Mouse (Mus musculus) spleen, adult 18-20 months (tissue): ENCODE measurements around the gene Tlnrd1.

ENCODE experiments used
- DNase-seq, 2 experiments: peaks; one replicate each; pipeline ENCODE4 v3.0.0; 2022; ENCODE audit warnings: mixed read lengths in 2 of 2

Tlnrd1 gene

DNA sequence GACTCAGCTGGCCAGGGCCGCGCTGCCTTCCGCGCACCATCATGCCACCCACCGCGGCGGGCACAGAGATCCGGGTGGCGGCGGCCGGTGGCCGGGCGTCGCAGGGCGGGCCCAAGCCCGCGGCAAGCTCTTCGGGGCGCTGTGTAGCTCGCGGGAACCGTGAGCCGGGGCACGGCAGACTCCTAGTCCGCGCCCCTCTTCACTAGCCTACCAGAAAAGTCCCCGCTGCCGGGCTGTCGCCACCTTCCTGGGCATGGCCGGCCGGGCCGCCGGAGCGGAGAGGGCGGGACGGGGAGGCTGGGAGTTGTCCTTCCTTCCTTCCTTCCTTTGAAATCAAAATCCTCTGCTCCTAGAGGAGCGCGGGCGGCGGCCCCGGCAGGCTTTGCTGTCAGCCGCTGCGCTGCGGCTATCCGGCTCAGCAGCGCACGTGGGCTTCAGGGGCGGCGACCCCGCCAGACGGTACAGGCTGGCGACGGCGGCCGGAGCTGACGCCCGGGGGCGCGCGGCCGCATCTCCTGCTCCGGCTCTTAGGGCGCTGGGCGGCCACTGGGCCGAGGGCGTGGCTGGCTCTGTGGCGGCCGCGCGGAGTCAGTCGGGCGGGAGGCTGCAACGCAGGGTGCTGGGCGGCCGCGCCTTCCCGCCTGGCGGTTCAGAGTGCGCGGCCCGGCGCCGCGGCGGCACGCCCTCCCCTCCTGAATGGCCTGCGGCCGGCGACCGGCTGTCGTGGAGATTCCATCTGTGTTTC, 657 bp downstream of the Tlnrd1 start:
- DNase-seq, result peak; percentile 61 to 72

DNA sequence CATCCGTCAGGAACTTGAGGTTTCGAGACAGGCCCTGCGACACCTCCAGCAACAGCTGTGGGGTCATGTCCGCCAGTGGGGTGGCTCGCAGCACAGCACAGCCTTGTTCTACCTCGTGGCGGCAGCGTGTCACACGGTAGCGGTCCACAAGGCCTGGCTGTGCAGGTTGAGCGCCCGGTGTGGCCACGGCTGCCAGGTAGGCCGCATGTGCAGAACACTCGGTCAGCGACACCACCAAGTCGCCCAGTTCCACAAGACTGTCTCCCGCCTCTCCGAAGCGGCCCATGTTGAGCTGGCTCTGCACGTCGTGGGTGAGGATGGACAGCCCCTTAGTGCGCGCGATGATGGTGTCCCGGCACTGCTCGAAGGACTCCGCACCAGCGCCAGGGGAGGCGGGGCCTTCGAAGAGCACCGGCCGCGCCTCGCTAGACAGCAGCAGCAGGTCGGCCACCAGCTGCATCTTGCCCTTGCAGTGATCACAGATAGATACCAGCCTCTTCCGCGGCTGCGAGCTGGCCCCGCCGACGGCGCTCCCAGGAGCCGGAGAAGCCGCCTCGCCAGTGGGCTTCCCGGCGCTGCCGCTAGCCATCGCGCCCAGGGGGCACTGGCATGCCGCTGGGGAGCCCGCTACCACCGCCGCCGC, 1.4 kb downstream of the Tlnrd1 start:
- DNase-seq, result peak in 1 of 2 experiments; percentile 35

DNA sequence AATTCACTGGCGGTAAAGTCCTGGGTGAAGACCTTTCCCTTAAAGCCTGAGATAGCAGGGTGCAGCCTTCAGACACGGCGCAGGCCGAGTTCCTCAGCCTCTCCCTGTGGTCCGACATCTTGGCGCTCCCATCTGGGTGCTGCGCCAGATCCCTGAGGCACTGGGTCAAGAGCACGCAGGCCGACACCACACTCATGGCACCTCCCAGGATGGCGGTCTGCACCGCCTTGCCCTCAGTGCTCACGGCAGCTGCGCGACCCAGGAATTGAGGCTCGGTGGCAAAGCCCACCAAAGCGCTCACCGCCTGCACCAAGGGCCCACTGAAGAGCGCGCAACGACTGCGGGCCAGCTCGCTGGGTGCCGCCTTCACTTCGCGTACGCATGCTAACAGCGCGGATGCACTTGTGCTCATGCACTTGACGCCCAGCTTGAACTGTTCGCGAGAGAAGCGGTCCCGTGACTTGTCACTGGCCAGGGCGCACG, 1.9 kb downstream of the Tlnrd1 start:
- no peak for DNase-seq

DNA sequence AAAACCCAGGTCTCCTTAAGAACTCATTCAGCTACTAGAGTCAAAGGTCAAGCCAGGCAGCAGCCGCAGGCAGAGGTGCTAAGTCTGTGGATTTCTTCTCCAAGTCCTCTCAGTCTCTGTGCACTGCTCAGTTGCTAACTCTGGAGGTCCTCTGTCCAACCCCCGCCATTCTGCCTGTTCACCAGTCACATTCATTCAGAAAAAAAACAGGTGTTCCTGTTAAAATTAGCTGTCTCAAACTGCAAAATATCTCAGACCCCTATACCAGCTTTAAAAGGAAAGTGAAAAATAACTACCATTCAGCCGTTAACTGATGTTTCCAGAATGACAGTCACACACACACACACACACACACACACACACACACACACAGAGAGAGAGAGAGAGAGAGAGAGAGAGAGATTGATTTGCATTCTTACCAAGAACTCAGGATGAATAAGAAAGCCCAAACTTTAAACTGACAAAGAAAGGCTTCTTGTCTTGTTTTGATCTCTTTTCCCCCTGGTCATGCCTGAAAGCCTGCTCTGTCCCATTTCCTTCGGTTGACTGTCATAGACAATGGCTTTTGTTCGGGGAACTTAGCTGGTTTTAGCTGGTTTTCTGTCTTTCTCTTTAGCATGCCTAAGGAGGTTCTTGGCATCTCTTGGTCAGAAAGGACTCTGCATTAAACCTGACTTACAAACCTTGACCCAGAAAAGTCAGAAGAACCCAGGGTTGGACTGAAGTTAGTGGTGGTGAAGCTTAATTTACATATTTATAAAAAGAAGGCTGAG, 5.2 kb downstream of the Tlnrd1 start:
- peak in 1 of 2 experiments; percentile 16 for DNase-seq

DNA sequence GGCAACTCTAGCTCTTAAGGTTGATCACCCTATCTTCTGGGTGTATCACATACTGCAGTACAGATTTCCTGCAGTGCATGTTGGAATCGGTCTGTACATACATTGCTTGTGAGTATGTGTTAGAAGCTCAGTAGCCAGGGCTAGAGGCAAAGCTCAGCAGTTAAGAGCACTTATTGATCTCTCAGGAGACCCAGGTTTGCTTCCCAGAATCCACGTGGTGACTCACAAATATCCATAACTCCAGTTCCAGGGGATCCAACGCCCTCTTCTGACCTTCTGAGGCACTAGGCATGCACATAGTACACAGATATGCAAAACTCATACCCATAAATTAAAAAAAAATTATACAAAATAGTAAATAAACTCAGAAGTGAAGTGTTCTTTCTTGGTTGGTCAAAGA, 7.0 kb downstream of the Tlnrd1 start:
- DNase-seq, result no peak

DNA sequence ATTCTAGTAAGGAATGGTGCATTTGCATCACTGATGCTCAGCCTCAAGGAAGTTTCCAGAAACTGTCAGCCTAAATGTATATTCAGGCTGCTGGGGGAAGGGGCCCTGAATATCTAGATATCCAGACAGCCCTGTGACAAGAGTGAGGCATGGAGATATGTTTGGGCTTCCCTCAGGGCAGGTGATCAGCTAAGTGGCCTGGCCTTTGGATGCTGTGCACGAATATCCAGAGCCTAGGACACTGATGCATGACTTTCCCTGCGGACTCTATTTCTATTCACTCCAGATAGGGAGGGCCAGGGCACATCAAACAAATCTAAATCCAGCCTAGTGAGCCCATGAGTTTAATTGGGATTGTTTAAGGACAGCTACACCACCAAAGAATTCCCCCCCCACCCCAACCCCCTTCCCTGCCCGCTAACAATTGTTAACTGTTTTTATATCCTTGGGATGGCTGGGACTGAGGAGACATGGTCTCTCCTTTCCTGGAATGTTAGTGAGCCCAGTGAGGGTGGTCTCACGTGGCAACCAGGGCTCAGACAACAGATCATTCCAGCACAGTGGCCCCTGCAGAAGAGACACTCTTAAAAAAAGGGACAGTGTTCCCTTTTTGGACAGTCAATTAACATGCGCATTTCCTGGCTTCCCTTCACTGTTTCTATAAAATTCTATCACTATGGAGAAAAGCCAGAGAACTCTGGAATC, 14.1 kb downstream of the Tlnrd1 start:
- DNase-seq, result no peak

DNA sequence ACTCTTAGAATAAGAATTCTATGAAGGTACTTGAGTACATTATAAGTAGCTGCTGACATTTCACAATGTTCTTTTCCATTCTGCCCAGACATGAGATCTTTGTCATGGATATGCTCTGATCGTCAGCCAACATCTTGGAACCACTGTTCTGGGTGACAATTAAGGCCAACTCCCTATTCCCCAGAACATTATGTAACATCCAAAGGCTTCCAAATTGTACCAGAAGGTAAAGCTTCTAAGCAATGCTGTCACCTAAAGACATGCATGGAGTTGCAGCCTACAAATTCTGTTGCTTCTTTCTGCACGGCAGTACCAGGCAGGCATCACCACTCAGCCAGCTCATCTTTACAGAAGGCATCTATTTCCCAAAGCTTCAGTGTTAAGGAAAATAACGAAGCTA, 15.9 kb downstream of the Tlnrd1 start:
- no peak for DNase-seq

DNA sequence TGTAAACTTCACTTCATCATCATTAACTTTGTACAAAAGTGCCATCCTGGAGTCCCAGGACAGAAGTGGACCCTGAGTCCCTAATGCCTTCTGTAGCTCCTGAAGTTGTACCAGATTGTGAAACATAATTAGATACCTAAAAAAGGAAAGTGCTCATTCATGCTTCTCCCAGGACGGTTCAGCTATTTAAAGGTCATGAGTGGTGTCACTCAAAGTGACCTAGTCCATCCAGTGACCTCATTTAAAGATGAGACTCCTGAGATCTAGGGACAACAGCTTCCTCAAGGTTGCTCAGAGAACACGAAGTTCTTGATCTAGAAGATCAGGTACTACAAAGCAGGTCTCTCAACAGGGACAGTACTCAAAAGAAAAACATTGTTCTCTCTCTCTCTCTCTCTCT, 20.6 kb downstream of the Tlnrd1 start:
- DNase-seq, result no peak

DNA sequence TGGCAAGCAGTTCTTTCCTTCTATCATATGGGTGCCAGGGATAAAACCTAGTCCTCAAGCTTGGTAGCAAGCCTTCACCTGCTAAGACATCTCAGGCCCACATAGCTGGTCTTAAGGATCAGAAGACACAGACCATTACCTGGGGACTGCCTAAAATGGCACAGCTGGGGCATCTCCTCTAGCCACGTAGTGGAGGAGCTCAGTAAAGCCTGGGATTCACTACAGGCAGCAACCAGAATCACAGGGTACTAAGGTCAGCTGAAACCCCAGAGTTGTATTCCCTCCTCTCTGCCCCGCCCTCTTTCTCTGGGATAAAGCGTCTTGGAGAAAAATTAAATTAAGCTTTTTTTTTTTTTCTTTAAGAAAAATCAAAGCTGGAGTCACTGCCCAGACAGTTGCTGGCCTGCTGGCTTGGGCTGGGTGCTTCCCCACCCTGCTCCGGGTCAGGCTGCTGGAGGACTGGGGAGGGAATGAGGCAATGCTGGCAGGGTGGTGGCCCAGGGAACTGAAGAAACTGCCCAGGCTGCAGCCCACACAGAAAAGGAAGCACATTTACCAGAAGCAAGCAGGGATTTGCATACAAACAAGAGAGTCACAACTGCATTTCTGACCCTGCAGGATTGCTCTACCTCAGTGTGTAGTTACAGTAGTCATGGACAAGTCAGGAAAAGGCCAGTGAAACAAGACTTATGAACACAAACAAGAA, 24.6 kb downstream of the Tlnrd1 start:
- peak in 1 of 2 experiments; percentile 14 for DNase-seq

DNA sequence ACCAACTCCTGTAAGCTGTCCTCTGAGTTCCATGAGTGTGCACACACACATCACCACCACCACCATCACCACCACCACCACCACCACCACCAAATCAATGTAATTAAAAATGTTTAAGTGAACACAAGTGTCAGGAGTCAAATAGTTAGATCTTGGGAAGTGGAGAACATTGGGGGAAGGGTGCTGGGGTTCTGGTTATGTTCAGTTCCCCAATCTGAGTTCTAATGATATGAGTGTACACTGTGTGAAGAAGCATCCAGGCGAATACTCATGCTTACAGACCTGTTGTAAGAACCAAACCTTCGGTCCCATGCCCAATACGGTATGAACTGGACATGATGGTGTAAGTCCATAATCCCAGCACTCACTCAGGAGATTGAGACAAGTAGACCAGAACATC, 26.2 kb downstream of the Tlnrd1 start:
- no peak for DNase-seq

DNA sequence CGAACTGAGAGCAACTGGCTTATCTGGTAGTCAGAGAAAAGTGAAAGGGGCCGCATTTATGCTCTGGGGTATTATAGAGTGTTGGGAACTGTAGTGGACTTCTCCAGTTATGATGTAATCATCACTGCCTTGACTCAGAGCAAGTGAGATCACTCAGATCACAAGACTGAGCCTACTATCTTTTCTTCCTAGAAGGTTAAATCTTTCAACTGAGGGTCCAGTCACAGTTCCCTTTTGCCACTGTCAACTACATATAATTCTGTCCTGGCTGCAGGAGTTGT, 27.0 kb downstream of the Tlnrd1 start:
- DNase-seq, result no peak

DNA sequence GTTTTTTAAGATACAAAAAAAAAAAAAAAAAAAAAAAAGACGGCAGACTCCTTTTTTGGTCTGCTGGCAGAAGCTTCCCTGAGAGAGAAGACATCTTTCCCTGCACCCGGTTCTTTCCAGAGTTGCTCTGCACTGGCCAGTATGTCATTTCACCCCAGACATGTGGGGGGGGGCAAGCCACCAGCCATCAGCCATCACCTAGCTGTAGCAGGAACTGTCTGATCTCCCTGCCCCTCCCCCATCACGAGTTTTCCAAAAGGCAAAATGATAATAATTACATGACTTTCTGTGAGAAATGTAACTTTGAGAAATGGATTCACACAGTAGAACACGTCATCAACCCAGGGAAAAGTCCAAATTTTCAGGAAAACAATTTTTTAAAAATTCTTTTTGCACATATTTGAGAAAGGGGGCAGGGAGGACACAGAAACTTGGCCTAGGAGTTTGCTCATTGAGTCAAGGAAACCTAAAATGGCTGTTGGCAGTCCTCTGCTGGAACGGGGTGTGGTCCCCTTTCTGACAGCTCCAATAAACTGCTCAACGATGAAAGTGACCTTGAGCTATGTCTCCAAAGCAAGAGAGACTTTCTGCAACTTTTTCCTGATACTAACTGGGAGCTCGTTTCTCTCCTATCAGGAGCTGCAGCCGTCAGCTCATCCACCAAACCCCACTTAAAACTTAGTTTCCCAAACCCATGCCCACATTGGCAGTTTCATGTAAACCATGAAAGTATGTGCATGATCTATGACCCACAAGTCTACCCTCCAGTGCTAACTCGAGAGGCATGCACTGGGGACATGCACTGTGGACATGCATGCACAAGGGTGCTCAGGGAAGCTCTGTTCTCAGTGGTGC, 27.5 kb downstream of the Tlnrd1 start:
- no peak for DNase-seq

DNA sequence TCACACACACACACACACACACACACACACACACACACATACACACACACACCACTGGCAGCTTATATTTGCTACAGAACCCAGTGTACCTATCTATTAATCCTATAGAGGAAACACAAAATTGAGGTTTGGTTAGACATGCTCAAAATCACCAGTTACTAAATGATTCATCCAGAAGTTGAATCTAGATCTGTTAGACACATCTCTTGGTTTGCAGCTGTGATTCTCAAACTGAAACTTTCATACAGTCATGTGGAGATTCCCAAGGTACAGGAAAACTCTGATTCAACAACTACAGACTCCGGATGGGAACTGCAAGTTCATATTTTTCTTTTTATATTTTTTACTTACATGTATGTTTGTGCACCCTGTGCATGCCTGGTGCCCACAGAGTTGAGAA, 28.9 kb downstream of the Tlnrd1 start:
- no peak for DNase-seq

DNA sequence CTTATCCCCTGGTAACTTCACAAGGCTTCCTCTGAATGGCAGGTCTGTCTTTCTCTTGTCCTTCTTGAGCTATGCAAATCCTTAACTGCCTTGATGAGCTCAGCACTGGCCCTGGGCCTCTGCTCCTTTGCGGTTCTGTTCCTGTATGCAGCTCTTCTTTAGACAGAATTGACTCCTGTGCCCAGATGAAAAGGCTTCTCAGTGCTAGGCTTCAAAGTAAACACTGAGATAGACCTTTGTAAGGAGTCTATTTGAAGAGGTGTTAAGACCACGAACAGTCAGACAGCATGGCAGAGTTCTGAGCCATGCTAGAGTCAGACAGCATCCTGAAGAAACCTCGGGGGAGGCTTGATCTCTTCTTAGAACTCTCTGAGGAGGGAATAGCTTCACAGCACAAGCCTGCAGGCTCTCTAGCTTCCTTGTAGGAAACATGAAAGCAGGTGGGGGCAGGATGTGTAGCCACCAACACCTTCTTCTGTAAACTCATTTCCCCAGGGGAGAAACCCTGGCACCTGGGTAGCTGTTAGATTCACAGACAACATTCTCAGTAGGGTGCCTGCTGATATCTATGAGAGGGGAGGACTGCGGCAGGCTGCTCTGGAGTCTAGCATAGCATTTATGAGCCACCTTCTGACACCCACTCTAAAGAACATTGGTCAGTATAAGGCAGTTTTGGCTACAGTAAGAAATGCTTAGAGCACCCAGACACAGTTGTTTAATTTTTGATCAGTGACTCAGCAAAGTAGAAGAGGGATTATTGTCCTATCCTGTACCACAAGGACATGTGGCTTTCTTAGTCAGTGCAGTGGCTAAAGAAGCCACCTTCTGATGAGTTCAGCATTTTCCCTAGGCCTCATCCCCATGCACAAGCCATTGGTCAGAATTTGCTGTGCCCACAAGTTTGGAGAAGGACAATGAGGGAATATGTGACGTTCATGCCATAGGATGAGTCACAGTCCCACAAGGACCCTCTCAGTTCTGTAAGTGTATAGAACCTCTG, 31.4 kb downstream of the Tlnrd1 start:
- peak in 1 of 2 experiments; percentile 8 for DNase-seq

DNA sequence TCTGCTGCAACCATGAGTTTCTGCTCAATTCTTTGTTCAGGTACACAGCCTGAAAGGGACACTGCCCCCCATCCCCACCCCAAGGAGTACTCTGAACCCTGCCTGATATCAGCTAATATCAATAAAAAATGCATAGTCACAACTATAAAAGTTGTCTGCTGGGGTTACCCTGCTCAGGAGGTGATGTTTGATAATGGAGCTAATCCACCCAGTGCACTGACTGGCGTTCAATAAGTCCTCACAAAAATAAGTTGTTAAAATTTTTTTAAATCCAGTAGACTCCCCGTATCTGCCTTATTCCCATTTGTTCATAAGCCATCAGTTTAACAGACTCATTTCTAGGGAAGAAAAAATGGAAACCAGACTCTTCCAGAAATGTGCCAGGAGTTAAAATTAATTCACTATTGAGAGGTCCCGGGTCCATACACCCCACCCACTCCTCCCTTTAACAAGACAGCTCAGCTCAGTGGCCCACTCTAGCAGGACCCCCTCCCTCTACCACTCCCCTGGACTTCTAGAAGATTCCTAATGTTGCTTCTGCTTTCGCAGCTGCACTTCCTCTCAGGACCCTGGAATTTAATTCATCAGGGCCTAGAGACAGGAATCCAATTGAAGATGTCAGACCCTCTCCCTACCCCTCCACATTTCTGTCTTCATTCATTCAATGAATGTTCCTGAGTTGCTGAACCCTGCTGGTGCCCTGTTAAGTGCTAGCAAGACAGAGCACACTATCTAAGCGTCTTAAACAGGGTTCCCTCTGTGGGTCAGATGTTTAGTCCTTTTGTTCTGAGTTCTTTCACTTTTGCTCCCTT, 32.3 kb downstream of the Tlnrd1 start:
- no peak for DNase-seq

DNA sequence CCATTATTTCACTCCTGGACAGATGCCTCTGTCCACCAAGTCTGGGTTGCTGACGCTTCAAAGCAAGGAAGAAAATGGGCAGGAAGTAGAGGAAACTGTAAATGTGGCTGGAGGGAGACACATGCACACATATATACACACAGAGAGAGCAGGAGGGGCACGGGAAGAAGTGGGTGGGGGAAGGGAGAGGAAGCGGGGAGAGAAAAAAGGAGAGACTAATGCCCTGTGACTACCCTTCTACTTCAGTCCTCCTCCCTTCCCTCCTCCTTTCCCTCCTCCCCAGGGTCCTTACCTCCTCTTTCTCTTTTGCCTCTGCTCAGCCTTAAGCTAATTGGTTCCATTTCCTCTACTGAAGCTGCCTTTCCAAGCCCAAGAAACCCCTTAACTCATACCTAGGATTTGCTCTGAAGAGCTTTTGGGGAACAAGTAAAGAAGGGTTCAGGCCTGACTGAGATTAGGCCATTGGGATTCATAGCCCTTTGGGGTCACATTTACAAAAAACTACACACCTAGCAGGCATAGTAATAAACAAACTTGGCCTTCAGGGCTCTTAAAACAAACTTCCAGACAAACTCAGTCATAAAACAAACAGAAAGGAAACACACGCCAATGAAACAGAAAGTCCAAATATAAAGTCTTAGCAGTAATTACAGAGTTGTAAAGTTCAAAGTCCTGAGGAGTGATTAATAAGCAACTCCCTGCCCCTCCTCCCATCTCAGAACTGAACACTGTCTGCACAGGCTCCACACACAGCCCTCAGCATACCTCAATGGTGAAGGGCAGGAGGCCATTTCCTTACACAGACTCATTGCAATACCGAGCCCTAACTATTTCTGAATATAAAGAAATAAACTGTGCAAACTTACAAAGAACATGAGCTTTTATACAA, 36.7 kb downstream of the Tlnrd1 start:
- DNase-seq, result no peak

DNA sequence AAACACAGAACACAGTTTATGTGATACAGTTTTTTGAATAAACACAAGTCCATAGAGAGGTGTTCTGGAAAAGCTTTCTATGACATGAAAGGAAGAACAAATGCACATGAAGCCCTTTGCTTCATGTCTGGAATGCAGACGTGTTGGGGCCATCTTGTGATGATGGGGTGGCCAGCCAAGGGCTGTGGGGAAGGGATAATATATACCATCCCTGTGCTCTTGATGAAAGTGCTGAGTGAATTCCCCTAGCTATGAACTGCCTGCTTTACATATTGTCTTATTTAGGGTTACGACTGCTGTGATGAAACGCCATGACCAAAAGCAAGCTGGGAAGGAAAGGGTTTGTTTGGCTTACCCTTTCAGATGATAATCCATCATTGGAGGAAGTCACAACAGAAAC, 39.3 kb downstream of the Tlnrd1 start:
- no peak for DNase-seq

DNA sequence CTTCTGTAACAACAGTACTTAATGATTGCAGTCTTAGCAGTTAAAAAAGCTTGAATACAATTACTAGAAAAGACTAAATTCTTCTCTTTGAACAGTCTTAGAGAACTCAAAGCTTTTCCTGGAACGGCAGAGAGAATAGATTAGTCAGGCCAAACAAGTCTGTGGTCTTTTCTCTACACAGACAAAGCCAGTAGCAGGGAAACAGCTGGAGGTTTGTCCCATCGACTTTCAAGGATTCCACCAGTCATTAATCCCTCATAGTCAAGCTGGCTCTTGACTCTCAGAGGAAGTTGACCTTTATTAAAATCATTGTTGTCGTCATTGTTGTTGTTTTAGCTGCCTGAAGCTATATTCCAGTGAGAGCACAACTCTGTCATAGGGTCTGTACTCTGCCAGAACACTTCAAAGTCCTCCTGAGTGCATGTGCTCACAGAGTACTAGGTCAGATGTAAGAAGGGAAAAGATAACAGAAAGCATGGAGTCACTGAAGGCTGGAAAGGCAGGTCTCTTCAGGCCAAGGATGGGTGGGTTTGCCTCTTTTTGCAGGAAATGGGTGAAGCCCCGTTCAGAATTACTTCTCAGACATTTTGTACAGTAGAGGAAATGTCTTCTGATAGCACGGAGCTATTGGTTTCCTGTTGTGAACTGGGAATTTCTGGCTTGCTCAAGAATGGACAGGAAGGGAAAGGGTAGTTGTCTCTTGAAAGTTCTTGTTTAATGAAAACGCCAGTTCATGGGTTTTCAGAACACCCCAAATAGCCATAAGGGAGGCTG, 41.4 kb downstream of the Tlnrd1 start:
- DNase-seq, result no peak
